Mouse (Mus musculus) bone marrow, adult 2 months (tissue): ENCODE data around the gene Tsx.

Experiments
- CTCF ChIP-seq: fragments of 200-500 bp; IDR thresholded peaks from 2 replicates; pipeline ENCODE4 v1.5.1; 2011; ENCODE audit warnings: low read length, control low read depth; ENCODE audit not compliant: control insufficient read depth, insufficient read depth
- POLR2A ChIP-seq: fragments of 200-500 bp; IDR thresholded peaks from 2 replicates; pipeline ENCODE4 v1.6.1; 2011; ENCODE audit warnings: low read depth, mild to moderate bottlenecking, control low read depth, low read length, borderline replicate concordance; ENCODE audit not compliant: control insufficient read depth

DNA sequence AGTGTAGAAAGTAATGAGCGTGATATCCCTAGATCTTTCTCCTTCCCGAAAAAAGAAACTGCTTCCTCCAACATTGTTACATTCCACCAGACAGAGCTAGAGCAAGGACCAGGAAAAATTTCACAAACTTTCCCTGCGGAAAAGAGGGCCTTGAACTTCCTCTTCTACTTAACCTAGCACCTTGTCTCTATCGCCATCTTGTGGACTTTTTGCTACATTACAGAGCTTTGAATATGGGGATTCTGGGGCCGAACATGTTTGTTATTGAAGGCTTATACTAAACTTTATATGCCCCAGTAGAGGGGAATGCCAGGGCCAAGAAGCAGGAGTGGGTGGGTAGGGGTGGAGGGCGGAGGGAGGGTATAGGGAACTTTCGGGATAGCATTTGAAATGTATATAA is 29.5 kb downstream of the Tsx start:
- TF ChIP-seq POLR2A (no peak), CTCF (no peak)
